Mouse (Mus musculus): ENCODE results near the gene Sh3gl1. TPM values are rescaled to one million over a fixed set of nuclear protein-coding genes. Genes with fewer than 3 reads are reported as not detected.
A peak's percentile ranks its signal among the peaks of the same experiment; 100 is the strongest.

Gene Sh3gl1
- polyA plus RNA-seq, 1 experiment from 2014 or later, result 120 TPM

DNA sequence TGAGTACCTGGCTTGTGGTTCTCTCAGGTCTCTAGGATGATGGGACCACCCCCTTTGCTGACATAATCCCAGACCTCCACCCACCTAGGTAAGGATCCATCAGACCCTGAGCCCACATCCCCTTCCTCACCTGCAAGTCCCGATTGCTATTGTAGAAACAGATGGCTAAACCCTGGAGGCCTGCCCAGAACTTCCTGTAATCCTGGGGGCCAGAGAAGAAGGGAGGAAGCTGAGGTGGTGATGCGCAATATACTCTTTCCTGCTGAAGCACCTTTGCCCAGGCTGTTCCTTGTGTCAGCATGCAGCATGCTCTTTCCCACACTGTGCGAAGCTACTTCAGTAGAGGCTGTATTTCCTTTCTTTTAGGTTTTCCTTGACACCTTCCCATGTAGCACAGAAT is 33.4 kb downstream of the Sh3gl1 start:
- Histone ChIP-seq H3K4me1 (peaks cover 6% of the 10 kb centered on the region), H3K9ac (replicated peaks) (no peak overlapping the region), H3K27ac (replicated peaks) (no peak overlapping the region), H3K4me3 (no peak overlapping the region), H3K27me3 (peaks cover 16% of the 10 kb centered on the region), H3K4me2 (replicated peaks) (no peak overlapping the region), H3K36me3 (no peaks in the 10 kb centered on the region), H3K9me3 (no peaks in the 10 kb centered on the region)
- ATAC-seq (replicated peaks), result no peak
- WGBS, result 84% methylated on average over 3 of the region's 3 CpGs

GRCm38 (mm10) chr17:55999794-56000499 is 36.5 kb downstream of the Sh3gl1 start:
- peaks cover 16% of the 10 kb centered on the region for H3K27me3 ChIP-seq
- H3K27ac ChIP-seq (replicated peaks), result no peak overlapping the region
- peaks cover 25% of the 10 kb centered on the region; the same call in 1 of the 2 replicates for H3K36me3 ChIP-seq
- WGBS, result 11% methylated on average over 30 of the region's 30 CpGs
- H3K9me3 ChIP-seq, result no peaks in the 10 kb centered on the region
- H3K9ac ChIP-seq (replicated peaks), result no peak overlapping the region
- no peak overlapping the region for H3K4me3 ChIP-seq
- H3K4me1 ChIP-seq, result no peaks in the 10 kb centered on the region
- no peak for ATAC-seq (replicated peaks)
- no peak overlapping the region for H3K4me2 ChIP-seq (replicated peaks)

- no peak overlapping the region for H3K27ac ChIP-seq (replicated peaks)
- H3K4me2 ChIP-seq (replicated peaks), result no peak overlapping the region
- peaks cover 12% of the 10 kb centered on the region for H3K4me1 ChIP-seq
- no peak overlapping the region for H3K4me3 ChIP-seq
- ATAC-seq (replicated peaks), result no peak
- 86% methylated on average over 15 of the region's 15 CpGs for WGBS
- H3K9me3 ChIP-seq, result no peaks in the 10 kb centered on the region
- H3K27me3 ChIP-seq, result peaks cover 15% of the 10 kb centered on the region
- peaks cover 42% of the 10 kb centered on the region; the same call in 1 of the 2 replicates for H3K36me3 ChIP-seq
- H3K9ac ChIP-seq (replicated peaks), result no peak overlapping the region
These were observed 40.4 kb downstream of the Sh3gl1 start for GRCm38 (mm10) chr17:55996007-55996406.

- H3K4me1 ChIP-seq, result peaks cover 21% of the 10 kb centered on the region
- no peak overlapping the region for H3K9ac ChIP-seq (replicated peaks)
- H3K9me3 ChIP-seq, result no peaks in the 10 kb centered on the region
- H3K36me3 ChIP-seq, result peaks cover 30% of the 10 kb centered on the region; the same call in 1 of the 2 replicates
- no peaks in the 10 kb centered on the region for H3K27me3 ChIP-seq
- no peak overlapping the region for H3K27ac ChIP-seq (replicated peaks)
- ATAC-seq (replicated peaks), result no peak
- no peak overlapping the region for H3K4me3 ChIP-seq
- H3K4me2 ChIP-seq (replicated peaks), result no peak overlapping the region
- 88% methylated on average over 8 of the region's 8 CpGs for WGBS
These were observed 46.0 kb downstream of the Sh3gl1 start for GRCm38 (mm10) chr17:55990278-55990898.

- ATAC-seq (replicated peaks), result peak; percentile 84
- peak within 1 kb of the TSS; percentile 77 for H3K9ac ChIP-seq (replicated peaks)
- H3K27me3 ChIP-seq, result no peaks in the 10 kb centered on the region
- peaks cover 9% of the 10 kb centered on the region; the same call in 1 of the 2 replicates for H3K36me3 ChIP-seq
- H3K9me3 ChIP-seq, result no peaks in the 10 kb centered on the region
- 8% methylated on average over 33 of the region's 35 CpGs for WGBS
- 0 out of 2 replicates have a peak within 1 kb of the TSS, but pooled peaks have one; percentile 32 for H3K27ac ChIP-seq (replicated peaks)
- peaks cover 9% of the 10 kb centered on the region for H3K4me1 ChIP-seq
- peak within 1 kb of the TSS; percentile 79 for H3K4me2 ChIP-seq (replicated peaks)
- peak within 1 kb of the TSS; percentile 79 for H3K4me3 ChIP-seq
These were observed 50.1 kb downstream of the Sh3gl1 start, which contains the start of gene Fsd1 for GRCm38 (mm10) chr17:55986030-55986961. TSS of gene Fsd1 (plus strand) at chr17:55986509.

- Histone ChIP-seq H3K9ac (replicated peaks) (no peak overlapping the region), H3K4me1 (peaks cover 10% of the 10 kb centered on the region), H3K27ac (replicated peaks) (no peak overlapping the region), H3K9me3 (no peaks in the 10 kb centered on the region), H3K27me3 (no peaks in the 10 kb centered on the region), H3K4me2 (replicated peaks) (no peak overlapping the region), H3K4me3 (no peak overlapping the region), H3K36me3 (peaks cover 10% of the 10 kb centered on the region)
- ATAC-seq (replicated peaks), result no peak
- 72% methylated on average over 3 of the region's 3 CpGs for WGBS
These were observed 59.1 kb downstream of the Sh3gl1 start for GRCm38 (mm10) chr17:55977301-55977700.

- H3K4me1 ChIP-seq, result peaks cover 17% of the 10 kb centered on the region
- no peak overlapping the region for H3K4me2 ChIP-seq (replicated peaks)
- 14% methylated on average over 13 of the region's 13 CpGs for WGBS
- peak overlapping the region; percentile 33; the same call in 1 of the 2 replicates for H3K27ac ChIP-seq (replicated peaks)
- H3K27me3 ChIP-seq, result no peaks in the 10 kb centered on the region
- no peak overlapping the region; the same call in 1 of the 2 replicates for H3K9ac ChIP-seq (replicated peaks)
- peaks cover 10% of the 10 kb centered on the region for H3K36me3 ChIP-seq
- peak; percentile 71 for ATAC-seq (replicated peaks)
- H3K4me3 ChIP-seq, result no peak overlapping the region
- H3K9me3 ChIP-seq, result no peaks in the 10 kb centered on the region
These were observed 60.1 kb downstream of the Sh3gl1 start for GRCm38 (mm10) chr17:55976255-55976862.

DNA sequence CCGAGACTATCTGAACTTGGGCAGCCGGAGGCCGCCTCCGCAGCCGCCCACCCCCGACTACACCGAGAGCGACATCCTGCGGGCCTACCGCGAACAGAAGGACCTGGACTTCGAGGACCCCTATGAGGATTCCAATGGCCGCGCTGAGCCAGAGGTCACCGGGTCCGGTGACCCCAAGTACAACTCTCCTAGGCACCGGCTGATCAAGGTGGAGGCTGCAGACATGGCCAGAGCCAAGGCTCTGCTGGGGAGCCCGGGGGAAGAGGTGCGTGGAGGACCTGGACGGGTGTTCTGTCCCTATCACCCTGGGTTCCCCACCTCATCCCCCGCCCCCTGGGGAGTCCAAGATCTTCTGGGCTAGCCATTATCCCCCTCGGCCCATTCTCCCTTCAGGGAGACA is 65.0 kb downstream of the Sh3gl1 start:
- no peak overlapping the region for H3K27ac ChIP-seq (replicated peaks)
- peaks cover 16% of the 10 kb centered on the region for H3K36me3 ChIP-seq
- peak overlapping the region; percentile 71 for H3K4me2 ChIP-seq (replicated peaks)
- H3K4me3 ChIP-seq, result peak overlapping the region; percentile 57
- peaks cover 29% of the 10 kb centered on the region for H3K4me1 ChIP-seq
- 23% methylated on average over 22 of the region's 22 CpGs for WGBS
- no peaks in the 10 kb centered on the region for H3K9me3 ChIP-seq
- no peaks in the 10 kb centered on the region for H3K27me3 ChIP-seq
- ATAC-seq (replicated peaks), result no peak
- peak overlapping the region; percentile 78 for H3K9ac ChIP-seq (replicated peaks)

- peaks cover 23% of the 10 kb centered on the region for H3K4me1 ChIP-seq
- peak within 1 kb of the TSS; percentile 67 for H3K27ac ChIP-seq (replicated peaks)
- H3K9me3 ChIP-seq, result no peaks in the 10 kb centered on the region
- peak within 1 kb of the TSS; percentile 57 for H3K4me3 ChIP-seq
- ATAC-seq (replicated peaks), result peak; percentile 57
- 7% methylated on average over 55 of the region's 55 CpGs for WGBS
- H3K9ac ChIP-seq (replicated peaks), result peak within 1 kb of the TSS; percentile 78
- no peaks in the 10 kb centered on the region for H3K27me3 ChIP-seq
- H3K4me2 ChIP-seq (replicated peaks), result peak within 1 kb of the TSS; percentile 71
- peaks cover 19% of the 10 kb centered on the region for H3K36me3 ChIP-seq
These were observed 66.2 kb downstream of the Sh3gl1 start, which contains the start of gene Shd for GRCm38 (mm10) chr17:55969966-55970891. TSS of gene Shd (plus strand) at chr17:55970467.

- Histone ChIP-seq H3K27ac (replicated peaks) (peak overlapping the region; percentile 67), H3K27me3 (no peaks in the 10 kb centered on the region), H3K9me3 (no peaks in the 10 kb centered on the region), H3K4me1 (peaks cover 23% of the 10 kb centered on the region), H3K4me2 (replicated peaks) (peak overlapping the region; percentile 71), H3K9ac (replicated peaks) (no peak overlapping the region), H3K36me3 (peaks cover 22% of the 10 kb centered on the region), H3K4me3 (peak overlapping the region; percentile 57)
- 34% methylated on average over 14 of the region's 14 CpGs for WGBS
- peak; percentile 24 for ATAC-seq (replicated peaks)
These were observed 66.9 kb downstream of the Sh3gl1 start for GRCm38 (mm10) chr17:55969560-55969959.
